Comparison of ENCODE assay signal across 1 mouse cellular context in genomic region chr9:63169127-63169526, GRCm38 (mm10).
TF ChIP-seq lines count a peak whose summit lies in the region.

No protein-coding gene starts in this region.

TF ChIP-seq in MEL, 35 proteins besides CTCF, POLR2A, EP300 and RAD21:
- TF ChIP-seq SMC3 (IDR thresholded peaks at IDR 0.05; ENCODE audit: low read depth, low read length) (peak; percentile 4; the same call in 1 of the 2 replicates), MEF2A (IDR thresholded peaks at IDR 0.05; ENCODE audit: extremely low read depth, insufficient replicate concordance, low read depth, low read length, poor library complexity, severe bottlenecking) (no peak), KAT2A (conservative IDR thresholded peaks at IDR 0.05; ENCODE audit: low read depth, low read length) (no peak), ETS1 (IDR thresholded peaks at IDR 0.05; ENCODE audit: low read depth, low read length) (no peak), ZNF384 (IDR thresholded peaks at IDR 0.05; ENCODE audit: low read depth, low read length) (no peak)
